ENCODE assay signal across 25 mouse cellular contexts in the genomic region with DNA sequence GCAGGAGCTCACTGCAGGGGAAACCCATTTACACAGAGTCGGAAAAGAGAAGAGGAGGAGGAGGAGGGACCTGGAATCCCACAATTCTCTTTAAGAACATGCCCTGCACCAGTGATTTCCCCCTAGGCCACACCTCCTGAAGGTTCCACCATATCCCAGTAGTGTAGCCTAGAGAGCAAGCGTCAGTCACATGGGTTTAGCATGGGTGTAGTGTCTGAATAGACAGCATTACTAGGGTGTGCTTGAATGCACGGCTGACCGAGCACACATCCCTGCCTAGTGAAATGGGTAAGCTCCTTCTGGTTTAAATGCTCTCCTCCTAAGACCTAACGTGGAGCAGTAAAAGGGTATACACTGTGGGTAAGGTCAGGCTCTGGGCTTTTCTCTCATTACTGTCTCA.
A peak's percentile ranks its signal among the peaks of the same experiment; 100 is the strongest.
DNase-seq lines count a peak whose midpoint lies in the region; ATAC-seq and TF ChIP-seq lines count a peak whose summit lies in the region.
"Had no signal": no experiment of that assay in that cellular context is flagged by ENCODE, and none has a peak within 500 bp of the region (broad histone marks: within the 10 kb centered on the region; RNA-seq: fewer than 3 reads in every experiment).

No protein-coding gene starts in this region.

- DNase-seq in forebrain, embryonic 14.5 days (ENCODE audit: low spot score) = no peak
- DNase-seq in kidney, adult 9 months = peak; percentile 6
- DNase-seq in kidney, postnatal 25 days = no peak
- DNase-seq in liver, embryonic 14.5 days (ENCODE audit: low read depth in 3 of 3, low spot score in 3 of 3) = no peak
- no peak for DNase-seq in liver, embryonic 11.5 days (ENCODE audit: low spot score)
- DNase-seq in forebrain, postnatal 0 days = no peak
- DNase-seq: adrenal gland, postnatal 10 days; cerebellum, adult 11 months; cerebellum, adult 9-10 months; cerebellum, postnatal 36 days; gastrocnemius, adult 2 months; gastrocnemius, postnatal 36 days; heart, adult 2 months; layer of hippocampus, adult 9-11 months; lung, embryonic 14.5 days; lung, postnatal 14 days; right cerebral cortex, postnatal 25 days had no signal

- TF ChIP-seq CTCF in liver, embryonic 14.5 days (IDR thresholded peaks at IDR 0.05; ENCODE audit: low read depth) = no peak
- TF ChIP-seq CTCF in forebrain, postnatal 0 days (IDR thresholded peaks at IDR 0.05; ENCODE audit: low read depth) = no peak

- H3K27me3 ChIP-seq in forebrain, embryonic 15.5 days = no peaks in the 10 kb centered on the region
- H3K27me3 ChIP-seq in forebrain, embryonic 14.5 days (replicated peaks; ENCODE audit: control insufficient read depth, insufficient read depth, low read length) = no peaks in the 10 kb centered on the region
- no peaks in the 10 kb centered on the region for H3K27me3 ChIP-seq in liver, embryonic 14.5 days (ENCODE audit: control insufficient read depth, insufficient read depth, low read length)
- no peaks in the 10 kb centered on the region for H3K27me3 ChIP-seq in liver, embryonic 11.5 days (replicated peaks; ENCODE audit: control insufficient read depth, insufficient read depth, low read length)
- H3K27me3 ChIP-seq in forebrain, postnatal 0 days (ENCODE audit: insufficient read depth, low read length) = no peaks in the 10 kb centered on the region
- H3K27me3 ChIP-seq: heart, embryonic 12.5 days; limb, embryonic 15.5 days; liver, embryonic 15.5 days; Patski; stomach, embryonic 15.5 days had no signal

- 0 out of 2 replicates have a peak, but pooled peaks have one; percentile 39 for ATAC-seq in forebrain, embryonic 15.5 days (replicated peaks)
- no peak for ATAC-seq in forebrain, embryonic 14.5 days
- ATAC-seq in liver, embryonic 14.5 days (ENCODE audit: insufficient read depth) = 0 out of 2 replicates have a peak, but pooled peaks have one; percentile 22
- no peak for ATAC-seq in liver, embryonic 11.5 days (replicated peaks; ENCODE audit: low FRiP score)
- ATAC-seq in forebrain, postnatal 0 days = no peak
- ATAC-seq: intestine, embryonic 16.5 days; Patski had no signal

- no peak overlapping the region for H3K9ac ChIP-seq in forebrain, embryonic 15.5 days (replicated peaks)
- H3K9ac ChIP-seq in forebrain, embryonic 14.5 days (ENCODE audit: low read length) = no peak overlapping the region
- no peak overlapping the region for H3K9ac ChIP-seq in liver, embryonic 14.5 days (replicated peaks)
- H3K9ac ChIP-seq in liver, embryonic 11.5 days (ENCODE audit: low read depth, low read length) = no peak overlapping the region
- no peak overlapping the region for H3K9ac ChIP-seq in forebrain, postnatal 0 days
- H3K9ac ChIP-seq: heart, embryonic 12.5 days; limb, embryonic 15.5 days; liver, embryonic 15.5 days; lung, embryonic 14.5 days; stomach, embryonic 15.5 days had no signal

- no peak for TF ChIP-seq EP300 in liver, embryonic 14.5 days (IDR thresholded peaks at IDR 0.05; ENCODE audit: low read depth)

- no peaks in the 10 kb centered on the region for H3K9me3 ChIP-seq in forebrain, embryonic 15.5 days
- H3K9me3 ChIP-seq in forebrain, embryonic 14.5 days (replicated peaks; ENCODE audit: control insufficient read depth, low read length) = no peaks in the 10 kb centered on the region
- no peaks in the 10 kb centered on the region for H3K9me3 ChIP-seq in liver, embryonic 14.5 days (ENCODE audit: control insufficient read depth, low read length)
- no peaks in the 10 kb centered on the region for H3K9me3 ChIP-seq in liver, embryonic 11.5 days (ENCODE audit: control insufficient read depth, low read length)
- no peaks in the 10 kb centered on the region for H3K9me3 ChIP-seq in forebrain, postnatal 0 days (ENCODE audit: low read length)
- H3K9me3 ChIP-seq: heart, embryonic 12.5 days; limb, embryonic 10.5 days; limb, embryonic 15.5 days; liver, embryonic 15.5 days; stomach, embryonic 15.5 days had no signal

- no peak overlapping the region for H3K4me3 ChIP-seq in forebrain, embryonic 15.5 days
- no peak overlapping the region for H3K4me3 ChIP-seq in forebrain, embryonic 14.5 days (ENCODE audit: low read depth, low read length)
- H3K4me3 ChIP-seq in liver, embryonic 14.5 days (ENCODE audit: insufficient read depth in 1 of 2, low read depth in 2 of 2, low read length in 2 of 2) = no peak overlapping the region
- no peak overlapping the region for H3K4me3 ChIP-seq in liver, embryonic 11.5 days (ENCODE audit: low read depth, low read length)
- H3K4me3 ChIP-seq in forebrain, postnatal 0 days (ENCODE audit: low read depth, low read length) = no peak overlapping the region
- H3K4me3 ChIP-seq: gastrocnemius, adult 2 months; heart, adult 2 months; heart, embryonic 12.5 days; limb, embryonic 10.5 days; limb, embryonic 15.5 days; liver, embryonic 15.5 days; stomach, embryonic 15.5 days had no signal

- H3K4me1 ChIP-seq in forebrain, embryonic 15.5 days = peaks cover 8% of the 10 kb centered on the region; the same call in 1 of the 2 replicates
- H3K4me1 ChIP-seq in forebrain, embryonic 14.5 days (ENCODE audit: control insufficient read depth, insufficient read depth, low read length) = no peaks in the 10 kb centered on the region
- H3K4me1 ChIP-seq in liver, embryonic 14.5 days (replicated peaks; ENCODE audit: control insufficient read depth in 2 of 2, insufficient read depth in 2 of 2, low read length in 1 of 2) = no peaks in the 10 kb centered on the region
- no peaks in the 10 kb centered on the region for H3K4me1 ChIP-seq in liver, embryonic 11.5 days (replicated peaks; ENCODE audit: control insufficient read depth, insufficient read depth, low read length)
- 0 out of 2 replicates have a peak, but pooled peaks cover 3% of the 10 kb centered on the region for H3K4me1 ChIP-seq in forebrain, postnatal 0 days (ENCODE audit: insufficient read depth)
- H3K4me1 ChIP-seq: limb, embryonic 10.5 days; limb, embryonic 15.5 days; liver, embryonic 15.5 days; stomach, embryonic 15.5 days had no signal

- no peaks in the 10 kb centered on the region for H3K36me3 ChIP-seq in forebrain, embryonic 15.5 days
- no peaks in the 10 kb centered on the region for H3K36me3 ChIP-seq in forebrain, embryonic 14.5 days (ENCODE audit: control insufficient read depth, insufficient read depth, low read length)
- H3K36me3 ChIP-seq in liver, embryonic 14.5 days (replicated peaks; ENCODE audit: control insufficient read depth, insufficient read depth, low read depth) = no peaks in the 10 kb centered on the region
- H3K36me3 ChIP-seq in liver, embryonic 11.5 days (ENCODE audit: control insufficient read depth, insufficient read depth, low read length) = no peaks in the 10 kb centered on the region
- no peaks in the 10 kb centered on the region for H3K36me3 ChIP-seq in forebrain, postnatal 0 days (ENCODE audit: insufficient read depth)
- H3K36me3 ChIP-seq: heart, embryonic 12.5 days; limb, embryonic 10.5 days; limb, embryonic 15.5 days; liver, embryonic 15.5 days; stomach, embryonic 15.5 days had no signal

- no peak overlapping the region for H3K4me2 ChIP-seq in forebrain, embryonic 15.5 days (replicated peaks)
- no peak overlapping the region for H3K4me2 ChIP-seq in forebrain, embryonic 14.5 days (ENCODE audit: low read length)
- no peak overlapping the region for H3K4me2 ChIP-seq in liver, embryonic 14.5 days (ENCODE audit: low read depth)
- no peak overlapping the region for H3K4me2 ChIP-seq in liver, embryonic 11.5 days
- no peak overlapping the region for H3K4me2 ChIP-seq in forebrain, postnatal 0 days (ENCODE audit: low read depth)
- H3K4me2 ChIP-seq: heart, embryonic 12.5 days; limb, embryonic 15.5 days; liver, embryonic 15.5 days; lung, embryonic 14.5 days; stomach, embryonic 15.5 days had no signal

- WGBS in forebrain, embryonic 15.5 days = 50% methylated on average over 5 of the region's 5 CpGs
- 63% methylated on average over 5 of the region's 5 CpGs for WGBS in forebrain, embryonic 14.5 days
- WGBS in liver, embryonic 14.5 days (ENCODE audit: insufficient replicate concordance) = 72% methylated on average over 5 of the region's 5 CpGs
- 70% methylated on average over 5 of the region's 5 CpGs for WGBS in liver, embryonic 11.5 days
- 54% methylated on average over 5 of the region's 5 CpGs for WGBS in forebrain, postnatal 0 days

- peak overlapping the region; percentile 59 for H3K27ac ChIP-seq in forebrain, embryonic 15.5 days (replicated peaks)
- H3K27ac ChIP-seq in forebrain, embryonic 14.5 days (ENCODE audit: low read depth, low read length) = no peak overlapping the region
- H3K27ac ChIP-seq in liver, embryonic 14.5 days = no peak overlapping the region
- no peak overlapping the region for H3K27ac ChIP-seq in liver, embryonic 11.5 days (ENCODE audit: low read depth, low read length)
- H3K27ac ChIP-seq in forebrain, postnatal 0 days (ENCODE audit: low read depth, low read length) = peak overlapping the region; percentile 45; the same call in 1 of the 2 replicates
- H3K27ac ChIP-seq: gastrocnemius, adult 2 months; heart, adult 2 months; limb, embryonic 10.5 days; limb, embryonic 15.5 days; liver, embryonic 15.5 days; stomach, embryonic 15.5 days had no signal

Comparison
In these comparisons a context has a peak if more than half of its experiments do, and no peak if none do; other contexts are left out.
1. ATAC-seq: peak in forebrain, embryonic 15.5 days (single experiment) and liver, embryonic 14.5 days (single experiment); none in forebrain, embryonic 14.5 days (single experiment), liver, embryonic 11.5 days (single experiment) and forebrain, postnatal 0 days (single experiment).
2. H3K27ac ChIP-seq: peak in forebrain, embryonic 15.5 days (single experiment) and forebrain, postnatal 0 days (single experiment); none in forebrain, embryonic 14.5 days (single experiment), liver, embryonic 14.5 days (single experiment) and liver, embryonic 11.5 days (single experiment).